Mouse (Mus musculus) CD4-positive helper T cell, adult 2 months (primary cell): Measurements from ENCODE around the gene Ctsl.

Experiments used
- DNase-seq: peaks from one replicate; pipeline ENCODE4 v3.0.0-alpha.2; 2012; ENCODE audit warnings: low read depth, missing footprints, low spot score

Ctsl gene

GRCm38 (mm10) chr13:64312916-64313289 is 57.8 kb downstream of the Ctsl start:
- DNase-seq = no peak

GRCm38 (mm10) chr13:64312024-64312915 is 58.4 kb downstream of the Ctsl start, which contains the start of gene Aaed1:
Gene Aaed1 (minus strand): TSS chr13:64312710.
- DNase-seq = peak; percentile 81

- no peak for DNase-seq
These were observed 59.4 kb downstream of the Ctsl start for GRCm38 (mm10) chr13:64311266-64311665.

- no peak for DNase-seq
These were observed 60.1 kb downstream of the Ctsl start for GRCm38 (mm10) chr13:64310585-64310984.

- no peak for DNase-seq
These were observed 60.8 kb downstream of the Ctsl start for GRCm38 (mm10) chr13:64309842-64310241.
